Mouse (Mus musculus) neutrophil, adult 65 days (primary cell): ENCODE measurements around the gene Cc2d1a. TPM values are rescaled to one million over a fixed set of nuclear protein-coding genes. Genes with fewer than 3 reads are reported as not detected.

Experiments
- total RNA-seq: library from RNA; stranded (reverse); gene quantifications from 2 replicates; pipeline ENCODE4 v1.2.4, GENCODE M21; 2023

Gene Cc2d1a
- 14.9 and 20.3 TPM in 2 replicates for total RNA-seq

DNA sequence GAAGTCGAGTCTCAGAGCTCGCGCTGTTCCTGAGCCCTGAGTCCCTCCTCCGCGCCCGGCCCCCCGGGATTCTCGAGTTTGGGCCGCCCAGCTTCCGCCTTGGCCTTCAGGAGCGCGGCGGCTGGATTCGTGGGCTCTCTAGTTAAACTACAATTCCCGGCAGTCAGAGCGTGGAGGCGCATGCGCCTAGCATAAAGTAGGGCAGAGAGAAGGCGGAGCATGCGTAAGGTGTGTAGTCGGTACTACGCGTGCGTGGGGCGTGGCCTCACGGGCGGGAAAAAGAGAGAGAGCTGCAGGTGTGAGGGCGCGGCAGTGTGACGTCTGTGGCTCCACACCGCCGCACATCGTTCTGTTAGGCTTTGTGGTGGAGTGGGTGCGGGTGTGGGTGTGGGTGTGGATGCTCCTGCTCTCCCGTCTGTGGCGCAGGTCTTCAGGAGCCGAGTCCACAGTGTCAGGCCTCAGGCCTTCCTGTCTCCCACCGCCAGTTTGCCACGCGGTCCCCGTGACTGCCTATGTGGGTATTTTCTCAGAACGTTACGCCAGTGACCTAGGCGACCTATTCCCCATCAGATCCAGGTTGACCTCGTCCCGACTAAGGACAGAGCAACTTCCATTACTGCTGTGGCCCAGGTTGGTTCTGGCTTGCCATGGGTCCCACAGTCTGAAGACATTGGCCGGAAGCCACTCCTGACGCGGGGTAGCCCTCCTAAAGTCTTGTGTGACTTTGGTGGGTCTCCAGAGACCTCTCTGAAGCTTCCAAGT, at the start of gene Cc2d1a, which contains the start of gene 4930432K21Rik:
Gene Cc2d1a (minus strand): TSS at position 168 of the 762 bp plus-strand sequence.
Gene 4930432K21Rik (plus strand): TSS at position 257 of the 762 bp plus-strand sequence.

DNA sequence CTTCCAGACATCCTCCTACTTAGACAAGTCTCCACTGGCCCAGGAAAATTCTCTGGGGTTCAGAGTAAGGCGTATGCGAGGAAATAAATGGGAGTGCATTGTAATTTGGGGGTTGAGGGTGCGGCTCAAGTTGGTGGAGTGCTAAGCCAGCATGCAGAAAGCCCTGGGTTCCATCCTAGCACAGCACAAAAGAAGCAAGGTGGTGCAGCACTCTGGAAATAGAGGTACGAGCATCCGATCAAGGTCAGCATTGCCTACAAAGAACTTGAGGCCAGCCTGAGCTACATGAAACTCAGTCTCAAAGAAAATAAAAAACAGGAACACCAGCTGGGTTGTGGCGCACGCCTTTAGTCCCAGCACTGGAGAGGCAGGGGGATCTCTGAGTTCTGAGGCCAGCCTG, 37.4 kb upstream of the Cc2d1a start, which contains the start of gene Nanos3:
Gene Nanos3 (minus strand): TSS at position 101 of the 400 bp plus-strand sequence.

DNA sequence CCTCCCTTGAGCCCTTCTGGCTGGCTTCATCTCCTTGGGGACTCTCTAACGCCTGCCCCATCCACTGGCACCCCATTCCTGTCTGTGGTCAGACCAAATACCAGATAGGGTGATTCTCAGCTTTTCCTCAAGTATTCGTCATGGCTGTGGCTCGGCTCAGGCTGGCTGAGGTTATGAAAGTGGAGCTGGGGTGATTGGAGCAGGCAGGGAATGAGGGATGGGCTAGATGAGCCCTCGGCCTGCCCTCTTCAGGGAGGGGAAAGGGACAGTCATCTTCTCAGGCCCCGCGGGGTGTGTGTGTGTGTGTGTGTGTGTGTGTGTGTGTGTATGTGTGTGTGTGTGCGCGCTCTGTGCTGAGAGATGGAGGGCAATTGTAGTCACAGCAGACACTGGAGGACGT, 22.1 kb downstream of the Cc2d1a start, which contains the start of gene Podnl1:
Gene Podnl1 (plus strand): TSS at position 334 of the 400 bp plus-strand sequence.

DNA sequence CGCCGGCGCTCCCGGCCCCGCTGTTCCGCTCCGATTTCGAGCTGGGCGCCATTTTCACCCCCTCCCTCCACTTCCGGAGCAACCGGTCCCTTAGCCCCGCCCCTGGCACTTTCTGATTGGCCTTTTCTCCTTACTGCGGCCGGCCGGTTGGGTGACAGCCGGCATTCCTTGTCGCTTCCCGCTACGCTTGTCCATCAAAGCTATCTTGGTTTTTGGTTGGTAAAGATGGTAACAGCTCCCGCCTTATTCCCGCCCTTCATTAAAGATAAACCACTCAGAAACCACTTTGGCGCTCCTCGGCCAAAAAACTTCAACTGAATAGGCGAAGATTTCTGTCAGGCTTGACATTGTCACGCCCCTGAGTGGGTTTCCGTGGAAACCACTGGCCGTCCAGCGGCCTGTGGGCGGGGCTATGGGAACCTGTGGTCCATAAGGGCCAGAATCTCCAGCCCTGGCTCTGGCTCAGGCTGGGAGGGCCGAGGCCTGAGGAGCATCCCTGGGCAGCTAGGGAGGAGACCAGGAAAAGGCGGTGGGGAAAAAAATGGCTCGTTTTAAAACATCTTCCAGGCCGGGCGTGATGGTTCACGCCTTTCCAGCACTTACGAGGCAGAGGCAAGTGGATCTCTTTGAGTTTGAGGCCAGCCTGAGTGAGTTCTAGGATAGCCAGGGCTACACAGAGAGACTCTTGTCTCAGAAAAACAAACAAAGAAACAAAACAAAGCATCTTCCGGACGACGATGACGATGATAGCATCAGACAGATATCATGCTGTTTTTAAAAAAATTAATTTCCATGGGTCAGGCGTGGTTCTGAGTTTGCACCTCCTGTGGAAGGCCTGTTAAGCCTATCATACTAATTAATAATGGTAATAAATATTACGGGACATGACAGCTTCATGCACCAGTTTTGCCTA, 42.8 kb downstream of the Cc2d1a start, which contains the start of gene Dcaf15:
Gene Dcaf15 (minus strand): TSS at position 72 of the 913 bp plus-strand sequence.

Other genes with a start within 250 kb of the Cc2d1a start
- 1.8 and 2.1 TPM in 2 replicates for gene Adgrl1, start 247.8 kb downstream of the Cc2d1a start, total RNA-seq
- 0.16 TPM in 1 of 2 replicates, not detected in the other for gene Gm10644, start 192.7 kb downstream of the Cc2d1a start, total RNA-seq
- gene Asf1b, start 192.4 kb downstream of the Cc2d1a start, total RNA-seq, result 39.2 and 41.4 TPM in 2 replicates
- gene Prkaca, start 174.9 kb downstream of the Cc2d1a start, total RNA-seq, result 29.2 and 30.6 TPM in 2 replicates
- gene Samd1, start 150.3 kb downstream of the Cc2d1a start, total RNA-seq, result 28.4 and 32.0 TPM in 2 replicates
- gene 1700067K01Rik, start 146.4 kb downstream of the Cc2d1a start, total RNA-seq, result not detected in 2 replicates
- gene 2210011C24Rik, start 135.8 kb downstream of the Cc2d1a start, total RNA-seq, result not detected in 2 replicates
- gene Palm3, start 126.5 kb downstream of the Cc2d1a start, total RNA-seq, result 0.16 TPM in 1 of 2 replicates, not detected in the other
- 0.77 and 1.6 TPM in 2 replicates for gene Il27ra, start 105.3 kb downstream of the Cc2d1a start, total RNA-seq
- gene Rln3, start 102.9 kb downstream of the Cc2d1a start, total RNA-seq, result not detected in 2 replicates
- gene Gm10643, start 82.8 kb downstream of the Cc2d1a start, total RNA-seq, result 2.9 and 3.0 TPM in 2 replicates
- 61.0 and 67.9 TPM in 2 replicates for gene Rfx1, start 81.1 kb downstream of the Cc2d1a start, total RNA-seq
- 24.7 and 26.8 TPM in 2 replicates for gene Dcaf15, start 43.2 kb downstream of the Cc2d1a start, total RNA-seq
- 0.28 TPM in 1 of 2 replicates, not detected in the other for gene Podnl1, start 21.9 kb downstream of the Cc2d1a start, total RNA-seq
- 0.28 TPM in 1 of 2 replicates, not detected in the other for gene 4930432K21Rik, start 89 bp upstream of the Cc2d1a start, total RNA-seq
- not detected in 2 replicates for gene Nanos3, start 37.3 kb upstream of the Cc2d1a start, total RNA-seq
- gene Zswim4, start 89.1 kb upstream of the Cc2d1a start, total RNA-seq, result 85.3 and 107 TPM in 2 replicates
- gene D8Ertd738e, start 101.8 kb upstream of the Cc2d1a start, total RNA-seq, result 179 and 201 TPM in 2 replicates
- gene Mri1, start 109.4 kb upstream of the Cc2d1a start, total RNA-seq, result 5.9 and 6.8 TPM in 2 replicates
- gene Ccdc130, start 122.4 kb upstream of the Cc2d1a start, total RNA-seq, result 13.1 and 14.1 TPM in 2 replicates
- gene Cacna1a, start 240.5 kb upstream of the Cc2d1a start, total RNA-seq, result 0.07 and 0.41 TPM in 2 replicates